Mouse (Mus musculus) brain, embryonic 14.5 days (tissue): ENCODE results near the gene Nolc1.

Source experiments
- CTCF ChIP-seq: fragments of 200-500 bp; IDR thresholded peaks from 2 replicates; pipeline ENCODE4 v1.5.1; 2012; ENCODE audit warnings: inconsistent platforms, mild to moderate bottlenecking, moderate library complexity, borderline replicate concordance; ENCODE audit not compliant: insufficient read depth, insufficient read length; ENCODE audit errors: extremely low read depth
- POLR2A ChIP-seq: fragments of 200-500 bp; IDR thresholded peaks from 2 replicates; pipeline ENCODE4 v1.6.1; 2012; ENCODE audit warnings: mild to moderate bottlenecking, inconsistent platforms, borderline replicate concordance; ENCODE audit not compliant: poor library complexity, insufficient read depth, insufficient read length, severe bottlenecking; ENCODE audit errors: extremely low read depth

DNA sequence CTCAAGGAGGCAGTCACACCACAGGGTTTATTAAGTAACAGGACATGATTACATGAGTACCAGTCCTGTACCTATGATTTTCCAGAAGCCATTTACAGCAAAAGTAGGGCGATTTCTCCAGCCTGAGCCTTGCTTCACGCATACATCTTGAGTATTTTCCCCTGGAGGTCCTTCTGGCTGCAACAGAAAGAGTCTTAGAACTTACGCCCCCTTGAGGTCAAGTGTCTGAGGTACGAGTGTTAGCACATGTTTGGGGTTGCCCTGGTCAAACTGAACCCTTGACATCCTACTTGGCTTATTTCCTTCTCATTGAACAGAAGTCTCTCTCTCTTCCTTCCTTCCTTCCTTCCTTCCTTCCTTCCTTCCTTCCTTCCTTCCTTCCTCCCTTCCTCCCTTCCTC lies 39.0 kb downstream of the Nolc1 start:
- TF ChIP-seq POLR2A, result no peak
- TF ChIP-seq CTCF, result no peak
